Mouse (Mus musculus): ENCODE data around the gene Tvp23b. TPM values are rescaled to one million over a fixed set of nuclear protein-coding genes. Genes with fewer than 3 reads are reported as not detected.

Gene Tvp23b
- polyA plus RNA-seq (2015; fragmentation: Nextera tagmentation; extraction: Ambion mirVana) = 56.7 and 58.6 TPM in 2 replicates

DNA sequence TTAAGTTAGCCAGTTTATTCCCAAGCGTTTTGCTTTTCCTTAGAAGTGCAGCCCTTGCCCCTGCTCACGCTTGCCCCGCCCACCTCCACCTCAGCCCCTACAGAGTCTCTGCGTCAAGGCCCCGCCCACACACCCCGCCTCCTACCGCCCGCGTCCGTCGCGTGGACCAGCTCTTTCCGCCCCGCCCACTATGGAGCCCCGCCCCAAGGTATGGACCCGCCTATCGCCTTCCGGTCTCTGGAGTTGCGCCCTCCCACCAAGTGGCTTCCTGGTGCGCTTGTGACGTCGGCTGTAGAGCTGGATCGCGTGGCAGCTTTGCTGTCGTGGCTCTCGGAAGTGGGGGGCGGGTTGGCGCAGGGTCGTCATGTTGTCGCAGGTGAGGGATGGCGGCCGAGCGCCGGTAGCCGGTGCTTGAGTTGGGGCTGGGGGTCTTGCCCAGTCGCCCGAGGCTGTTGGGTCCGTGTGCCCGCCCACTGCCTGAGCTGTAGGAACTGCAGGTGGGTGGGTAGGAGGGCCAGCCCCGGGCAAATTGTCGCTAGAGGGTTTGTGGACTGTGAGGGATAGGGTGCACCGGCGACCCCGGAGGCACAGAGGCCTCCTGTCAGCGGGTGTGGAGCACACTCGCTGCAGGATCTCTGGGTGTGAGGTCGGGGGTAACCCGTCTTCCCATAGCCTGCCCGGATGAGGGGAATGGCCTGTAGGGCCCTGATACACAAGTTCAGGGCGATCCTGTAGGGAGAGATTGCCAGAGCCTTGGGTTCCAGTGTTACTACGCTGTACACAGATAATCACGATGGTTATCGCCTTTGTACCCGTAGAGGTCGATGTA, at the start of gene Tvp23b:
Tvp23b (plus strand) TSS at position 236 of the 829 bp plus-strand sequence.
- Histone ChIP-seq H3K9ac (peak within 1 kb of the TSS; percentile 87), H3K4me1 (replicated peaks) (peaks cover 9% of the 10 kb centered on the region), H3K27me3 (no peaks in the 10 kb centered on the region), H3K4me3 (peak within 1 kb of the TSS; percentile 73), H3K4me2 (peak within 1 kb of the TSS; percentile 58), H3K9me3 (no peaks in the 10 kb centered on the region), H3K36me3 (peaks cover 17% of the 10 kb centered on the region), H3K27ac (peak within 1 kb of the TSS; percentile 90)
- peak; percentile 97 for ATAC-seq (ENCODE audit: low FRiP score)
- WGBS = 2% methylated on average over 55 of the region's 55 CpGs

DNA sequence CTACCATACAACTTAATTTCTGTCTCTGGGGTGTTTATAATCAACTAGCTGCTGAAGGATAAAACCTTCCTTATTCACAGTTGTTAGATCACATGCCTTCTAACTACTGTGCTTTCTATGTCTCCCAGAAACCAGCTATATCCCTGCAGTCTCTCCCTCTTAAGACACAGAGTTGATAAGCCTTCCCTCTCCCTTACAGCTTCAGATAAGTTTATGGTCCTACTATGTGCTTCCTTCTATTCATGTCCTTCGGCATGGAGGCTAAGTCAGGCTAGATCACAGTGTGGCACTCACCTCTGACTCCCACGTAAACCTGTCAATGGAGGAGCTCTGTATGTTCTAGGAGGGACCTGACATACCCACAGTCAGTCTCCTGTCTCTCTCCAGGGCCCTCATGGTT, 48.9 kb upstream of the Tvp23b start:
- no peak overlapping the region for H3K9ac ChIP-seq
- H3K9me3 ChIP-seq = no peaks in the 10 kb centered on the region
- no peak for ATAC-seq (ENCODE audit: low FRiP score)
- no peaks in the 10 kb centered on the region for H3K27me3 ChIP-seq
- H3K4me3 ChIP-seq = no peak overlapping the region
- H3K36me3 ChIP-seq = no peaks in the 10 kb centered on the region
- no peaks in the 10 kb centered on the region for H3K4me1 ChIP-seq (replicated peaks)
- no peak overlapping the region for H3K27ac ChIP-seq
- H3K4me2 ChIP-seq = no peak overlapping the region
- WGBS = 84% methylated on average over 2 of the region's 2 CpGs

DNA sequence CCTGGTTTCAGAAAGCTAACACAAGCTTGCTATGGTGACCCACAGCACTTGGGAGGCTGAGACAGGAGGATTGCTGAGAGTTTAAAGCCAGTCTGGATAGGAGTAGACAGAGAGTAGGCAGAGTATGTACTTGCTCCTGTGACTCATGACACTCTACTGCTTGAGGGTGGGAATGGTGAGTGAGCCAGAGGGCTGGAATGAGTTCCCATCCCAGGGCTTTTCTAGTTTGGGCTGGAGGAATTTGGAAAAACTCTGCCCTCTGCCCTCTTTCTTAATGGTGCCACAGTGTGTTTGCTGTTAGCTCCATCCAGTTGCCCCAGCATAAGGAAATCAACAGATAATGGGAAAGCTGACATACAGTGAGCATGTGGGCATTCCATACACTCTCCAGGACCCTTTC, 47.3 kb upstream of the Tvp23b start:
- ATAC-seq (ENCODE audit: low FRiP score) = no peak
- peaks cover 3% of the 10 kb centered on the region; the same call in 1 of the 2 replicates for H3K36me3 ChIP-seq
- no peaks in the 10 kb centered on the region for H3K4me1 ChIP-seq (replicated peaks)
- no peak overlapping the region for H3K4me3 ChIP-seq
- no peaks in the 10 kb centered on the region for H3K27me3 ChIP-seq
- no peak overlapping the region for H3K4me2 ChIP-seq
- H3K27ac ChIP-seq = no peak overlapping the region
- no peaks in the 10 kb centered on the region for H3K9me3 ChIP-seq
- H3K9ac ChIP-seq = no peak overlapping the region

DNA sequence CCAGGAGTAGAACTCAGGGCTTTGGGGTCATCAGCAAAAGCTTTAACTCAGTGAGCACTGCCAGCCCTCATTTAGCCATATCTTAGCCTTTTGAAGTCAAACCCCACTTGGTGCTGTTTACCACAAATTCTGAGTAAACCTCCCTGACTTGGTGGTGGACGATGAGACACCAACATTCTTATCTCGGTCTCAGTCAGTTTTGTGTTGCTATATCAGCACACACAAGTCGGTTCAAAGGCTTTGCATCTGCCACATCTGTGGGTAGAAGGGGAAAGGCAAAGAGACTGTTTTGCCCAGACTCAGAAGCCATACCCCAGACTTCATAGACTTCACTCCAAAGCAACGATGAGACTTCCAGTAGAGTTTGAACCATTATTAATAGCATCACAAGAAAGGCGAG, 34.7 kb upstream of the Tvp23b start:
- H3K4me2 ChIP-seq = no peak overlapping the region
- no peak for ATAC-seq (ENCODE audit: low FRiP score)

DNA sequence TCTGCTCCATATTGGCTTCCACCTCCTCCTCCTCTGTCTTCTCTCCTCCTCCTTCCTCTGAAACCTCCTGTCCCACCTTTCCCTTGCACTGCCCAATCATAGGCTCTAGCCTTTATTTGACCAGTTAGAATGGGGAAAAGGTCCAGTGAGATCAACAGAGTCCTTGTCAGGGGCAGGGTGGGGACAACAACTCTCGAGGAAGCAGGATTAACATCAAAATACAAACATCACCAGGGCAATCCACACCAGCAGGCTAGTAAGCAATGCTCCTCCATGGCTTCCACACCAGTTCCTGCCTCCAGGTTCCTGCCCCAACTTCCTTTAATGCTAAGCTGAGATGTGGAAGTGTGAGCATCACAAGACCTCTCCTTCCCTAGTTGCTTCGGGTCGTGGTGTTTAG, 33.5 kb upstream of the Tvp23b start:
- no peak for ATAC-seq (ENCODE audit: low FRiP score)
- Histone ChIP-seq H3K36me3 (peaks cover under 1% of the 10 kb centered on the region; the same call in 1 of the 2 replicates), H3K27ac (no peak overlapping the region), H3K9me3 (no peaks in the 10 kb centered on the region), H3K9ac (no peak overlapping the region), H3K27me3 (no peaks in the 10 kb centered on the region), H3K4me2 (no peak overlapping the region), H3K4me1 (replicated peaks) (0 out of 2 replicates have a peak, but pooled peaks cover 3% of the 10 kb centered on the region), H3K4me3 (no peak overlapping the region)
- WGBS = 80% methylated on average over 3 of the region's 3 CpGs

More for the DNA sequence above, 34.7 kb upstream of the Tvp23b start:
- 92% methylated on average over 5 of the region's 5 CpGs for WGBS
- H3K4me3 ChIP-seq = no peak overlapping the region
- no peaks in the 10 kb centered on the region for H3K27me3 ChIP-seq
- H3K4me1 ChIP-seq (replicated peaks) = 0 out of 2 replicates have a peak, but pooled peaks cover 3% of the 10 kb centered on the region
- H3K27ac ChIP-seq = no peak overlapping the region
- H3K9ac ChIP-seq = no peak overlapping the region
- H3K36me3 ChIP-seq = peaks cover 8% of the 10 kb centered on the region
- H3K9me3 ChIP-seq = no peaks in the 10 kb centered on the region

DNA sequence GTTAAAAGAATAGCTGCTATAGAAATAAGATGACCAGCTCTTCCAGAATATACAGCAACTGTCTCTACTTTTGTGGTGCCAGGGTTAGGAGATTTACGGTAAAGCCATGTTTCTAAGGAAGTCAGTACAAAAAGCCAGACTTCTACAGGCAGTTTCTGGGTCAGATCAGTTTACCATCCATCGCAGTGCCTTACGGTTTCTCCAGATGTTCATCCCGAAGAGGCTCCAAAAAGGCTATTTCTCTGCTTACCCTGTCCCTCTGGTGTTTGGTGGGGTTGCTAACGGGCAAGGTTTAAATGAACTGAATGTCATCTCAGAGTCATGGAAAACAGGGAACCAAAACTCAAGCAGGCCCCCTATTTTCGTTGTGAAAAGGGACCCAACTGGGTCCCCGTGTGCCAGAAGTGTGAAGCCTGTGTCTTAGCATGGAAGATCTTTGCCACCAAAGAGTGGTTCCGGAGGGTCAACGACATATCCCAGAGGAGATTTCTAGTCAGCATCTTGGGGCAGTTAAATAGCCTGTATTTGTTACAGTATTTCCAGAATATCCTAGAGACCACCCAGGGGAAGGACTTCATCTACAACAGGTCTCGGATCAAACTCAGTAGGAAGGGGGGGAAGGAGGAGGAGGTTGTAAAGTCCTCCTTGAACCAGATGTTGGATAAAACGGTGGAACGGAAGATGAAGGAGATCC, 32.1 kb upstream of the Tvp23b start, which contains the start of gene Fbxw10:
Fbxw10 (plus strand) TSS at position 109 of the 694 bp plus-strand sequence.
- Histone ChIP-seq H3K9ac (0 out of 2 replicates have a peak within 1 kb of the TSS, but pooled peaks have one; percentile 24), H3K4me2 (peak within 1 kb of the TSS; percentile 31), H3K27ac (no peak within 1 kb of the TSS), H3K4me3 (0 out of 2 replicates have a peak within 1 kb of the TSS, but pooled peaks have one; percentile 3), H3K36me3 (no peaks in the 10 kb centered on the region), H3K4me1 (replicated peaks) (0 out of 2 replicates have a peak, but pooled peaks cover 3% of the 10 kb centered on the region), H3K9me3 (no peaks in the 10 kb centered on the region), H3K27me3 (no peaks in the 10 kb centered on the region)
- ATAC-seq (ENCODE audit: low FRiP score) = no peak
- WGBS = 33% methylated on average over 12 of the region's 12 CpGs

DNA sequence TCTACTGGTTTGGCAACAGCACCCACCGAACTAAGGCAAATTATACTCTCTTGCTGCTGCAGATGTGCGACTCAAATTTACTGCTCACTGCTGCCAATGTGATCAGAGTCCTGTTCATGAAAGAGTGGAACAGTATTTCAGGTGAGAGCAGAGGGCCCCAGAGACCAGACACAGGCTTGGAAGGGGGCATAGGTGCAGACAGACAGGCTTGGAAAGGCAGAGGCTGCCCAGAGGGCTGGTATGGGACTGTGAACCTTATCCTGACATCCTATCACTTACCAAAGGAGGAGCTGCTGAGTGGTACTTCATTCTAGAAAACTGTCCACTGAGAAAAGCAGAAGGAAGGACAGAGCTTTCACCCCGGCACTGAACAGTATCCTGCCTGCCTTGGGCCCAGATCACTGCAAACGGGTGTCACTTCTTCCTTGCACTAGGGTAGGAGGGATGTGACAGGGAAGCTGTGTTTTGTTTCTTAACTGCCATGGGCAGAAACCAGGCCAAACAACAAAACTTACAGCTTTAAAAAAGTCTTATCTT, 31.5 kb upstream of the Tvp23b start:
- Histone ChIP-seq H3K27me3 (no peaks in the 10 kb centered on the region), H3K4me1 (replicated peaks) (0 out of 2 replicates have a peak, but pooled peaks cover 3% of the 10 kb centered on the region), H3K9ac (0 out of 2 replicates have a peak overlapping the region, but pooled peaks have one; percentile 24), H3K36me3 (no peaks in the 10 kb centered on the region), H3K4me3 (no peak overlapping the region), H3K4me2 (no peak overlapping the region), H3K9me3 (no peaks in the 10 kb centered on the region), H3K27ac (no peak overlapping the region)
- ATAC-seq (ENCODE audit: low FRiP score) = no peak
- 66% methylated on average over 4 of the region's 4 CpGs for WGBS

DNA sequence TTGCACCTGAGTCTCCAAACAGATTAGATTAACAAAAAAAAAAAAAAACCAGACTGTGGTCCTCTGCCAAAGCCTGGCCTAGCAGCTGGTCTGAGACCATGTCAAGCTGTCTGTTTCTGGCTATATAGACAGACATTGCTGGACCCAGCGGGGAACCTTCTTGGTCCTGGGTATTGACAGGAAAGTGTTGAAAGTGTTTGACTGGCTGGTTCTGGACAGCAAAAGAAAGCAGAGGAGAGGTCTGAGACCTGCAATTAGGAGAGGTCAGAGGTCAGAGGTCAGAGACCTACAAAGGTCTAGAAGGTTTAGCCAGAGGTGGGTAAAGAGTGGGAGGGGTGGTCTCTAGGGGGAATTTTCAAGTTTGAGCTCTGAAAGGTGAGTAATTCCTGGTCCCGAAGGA, 31.0 kb upstream of the Tvp23b start:
- 58% methylated on average over 2 of the region's 2 CpGs for WGBS
- Histone ChIP-seq H3K27me3 (no peaks in the 10 kb centered on the region), H3K4me2 (no peak overlapping the region), H3K9ac (no peak overlapping the region), H3K27ac (no peak overlapping the region), H3K36me3 (no peaks in the 10 kb centered on the region), H3K4me3 (no peak overlapping the region), H3K4me1 (replicated peaks) (0 out of 2 replicates have a peak, but pooled peaks cover 3% of the 10 kb centered on the region), H3K9me3 (no peaks in the 10 kb centered on the region)
- no peak for ATAC-seq (ENCODE audit: low FRiP score)

DNA sequence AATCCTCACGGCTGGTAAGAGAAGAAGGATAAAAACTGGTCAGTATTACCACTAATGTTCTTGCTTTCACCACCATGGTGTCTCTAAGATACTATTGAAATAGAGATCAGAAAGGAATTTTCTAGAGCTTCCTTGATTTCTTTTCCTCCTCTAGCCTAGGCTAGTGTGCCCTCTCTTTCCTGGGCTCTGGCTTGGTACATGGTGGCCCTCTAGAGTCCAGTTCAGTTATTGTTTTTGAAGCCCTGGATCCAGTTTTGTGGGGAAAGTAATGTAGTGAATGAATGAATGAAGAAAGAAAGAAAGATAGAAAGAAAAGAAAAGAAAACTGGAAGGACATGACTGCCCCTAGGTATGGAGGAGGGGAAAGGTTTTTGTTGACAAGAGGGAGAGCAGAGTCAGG, 28.1 kb upstream of the Tvp23b start:
- 76% methylated on average over 1 of the region's 1 CpGs for WGBS
- ATAC-seq (ENCODE audit: low FRiP score) = no peak
- Histone ChIP-seq H3K4me1 (replicated peaks) (0 out of 2 replicates have a peak, but pooled peaks cover 3% of the 10 kb centered on the region), H3K27me3 (no peaks in the 10 kb centered on the region), H3K9me3 (no peaks in the 10 kb centered on the region), H3K9ac (no peak overlapping the region), H3K4me3 (no peak overlapping the region), H3K4me2 (no peak overlapping the region), H3K27ac (no peak overlapping the region), H3K36me3 (no peaks in the 10 kb centered on the region)

DNA sequence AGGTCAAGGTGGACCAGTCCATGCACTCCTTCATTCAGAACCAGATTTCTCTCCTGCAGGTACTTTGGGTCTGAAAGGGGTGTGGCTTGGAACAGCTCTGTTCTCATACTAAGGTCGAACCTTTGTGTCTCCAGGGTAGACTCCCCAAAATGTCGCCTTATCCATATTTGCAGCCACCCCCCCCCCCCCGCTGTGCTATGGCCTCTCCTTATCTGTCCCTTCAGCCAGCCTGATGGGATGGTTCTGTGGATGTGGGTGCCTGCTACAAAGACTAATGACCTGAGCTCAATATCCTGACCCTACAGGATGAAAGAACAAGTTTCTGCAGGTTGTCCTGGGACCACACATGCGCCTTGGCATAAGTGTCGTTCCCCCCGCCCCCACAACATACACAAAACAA, 25.9 kb upstream of the Tvp23b start:
- WGBS = 85% methylated on average over 6 of the region's 6 CpGs
- Histone ChIP-seq H3K4me2 (no peak overlapping the region), H3K9me3 (no peaks in the 10 kb centered on the region), H3K36me3 (no peaks in the 10 kb centered on the region), H3K27ac (no peak overlapping the region), H3K4me1 (replicated peaks) (no peaks in the 10 kb centered on the region), H3K27me3 (no peaks in the 10 kb centered on the region), H3K4me3 (no peak overlapping the region), H3K9ac (no peak overlapping the region)
- no peak for ATAC-seq (ENCODE audit: low FRiP score)

DNA sequence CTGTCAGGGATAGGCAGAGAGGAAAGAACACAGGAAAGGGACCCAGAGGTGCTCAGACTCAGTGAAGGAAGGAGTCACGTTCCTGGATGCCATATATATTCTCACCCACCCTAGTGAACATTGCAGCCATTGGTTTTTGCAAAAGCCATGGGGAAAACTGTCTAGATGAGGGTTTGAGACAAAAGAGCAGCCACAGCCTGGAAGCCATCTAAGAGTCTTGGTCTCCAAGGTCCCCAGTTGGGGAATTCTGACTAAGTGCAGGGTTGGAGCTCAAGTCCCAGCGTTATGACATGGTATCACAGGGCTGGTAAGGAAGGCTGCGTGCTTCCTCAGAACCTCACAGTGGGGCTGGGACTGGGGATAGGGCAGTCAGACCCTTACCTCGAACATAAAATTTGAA, 13.7 kb upstream of the Tvp23b start:
- no peaks in the 10 kb centered on the region for H3K4me1 ChIP-seq (replicated peaks)
- no peaks in the 10 kb centered on the region for H3K27me3 ChIP-seq
- H3K36me3 ChIP-seq = no peaks in the 10 kb centered on the region
- H3K9ac ChIP-seq = no peak overlapping the region
- WGBS = 78% methylated on average over 4 of the region's 4 CpGs
- H3K4me2 ChIP-seq = no peak overlapping the region
- no peak overlapping the region for H3K27ac ChIP-seq
- H3K4me3 ChIP-seq = no peak overlapping the region
- no peak for ATAC-seq (ENCODE audit: low FRiP score)
- no peaks in the 10 kb centered on the region for H3K9me3 ChIP-seq

DNA sequence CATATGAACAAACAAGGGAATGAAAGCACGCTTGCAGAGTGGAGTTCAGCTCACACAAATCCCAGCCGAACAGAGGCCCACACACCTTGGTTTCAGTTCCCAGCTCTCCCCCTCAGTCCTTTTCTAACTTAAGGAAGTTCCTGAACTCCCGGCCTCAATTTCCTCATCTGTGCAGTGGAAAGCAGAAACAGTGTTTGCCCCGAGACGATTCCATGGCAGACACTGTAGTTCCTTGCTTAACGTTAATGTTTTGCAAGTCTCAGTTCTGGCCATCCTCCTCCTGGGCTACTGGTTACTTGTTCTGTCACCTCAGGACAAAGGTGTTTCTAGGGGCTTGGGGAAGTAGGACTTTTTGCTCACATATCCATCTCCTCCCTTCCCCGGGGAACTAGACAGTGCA, 12.6 kb upstream of the Tvp23b start:
- no peak for ATAC-seq (ENCODE audit: low FRiP score)
- Histone ChIP-seq H3K36me3 (no peaks in the 10 kb centered on the region), H3K4me2 (no peak overlapping the region), H3K27me3 (no peaks in the 10 kb centered on the region), H3K27ac (no peak overlapping the region), H3K4me3 (no peak overlapping the region), H3K9me3 (no peaks in the 10 kb centered on the region), H3K9ac (no peak overlapping the region), H3K4me1 (replicated peaks) (no peaks in the 10 kb centered on the region)
- WGBS = 88% methylated on average over 7 of the region's 7 CpGs
